Mouse (Mus musculus) heart, postnatal 36 days (tissue): ENCODE measurements around the gene Gm6657. TPM values are rescaled to one million over a fixed set of nuclear protein-coding genes. Genes with fewer than 3 reads are reported as not detected.
A peak's percentile ranks its signal among the peaks of the same experiment; 100 is the strongest.

Source experiments
- DNase-seq, 2 experiments: peaks; one replicate each; pipeline ENCODE4 v3.0.0; 2021 to 2022
- intact Hi-C: fragments of 180-260 bp; cut with DNase I; formaldehyde crosslinking; loops from one replicate; pipeline ENCODE4 v1.15.1; 2025
- total RNA-seq, 2 experiments: library from RNA; stranded (reverse); gene quantifications; 2 replicates each; pipeline ENCODE4 v1.2.3; 2021

The Gm6657 gene
- total RNA-seq = not detected

DNA sequence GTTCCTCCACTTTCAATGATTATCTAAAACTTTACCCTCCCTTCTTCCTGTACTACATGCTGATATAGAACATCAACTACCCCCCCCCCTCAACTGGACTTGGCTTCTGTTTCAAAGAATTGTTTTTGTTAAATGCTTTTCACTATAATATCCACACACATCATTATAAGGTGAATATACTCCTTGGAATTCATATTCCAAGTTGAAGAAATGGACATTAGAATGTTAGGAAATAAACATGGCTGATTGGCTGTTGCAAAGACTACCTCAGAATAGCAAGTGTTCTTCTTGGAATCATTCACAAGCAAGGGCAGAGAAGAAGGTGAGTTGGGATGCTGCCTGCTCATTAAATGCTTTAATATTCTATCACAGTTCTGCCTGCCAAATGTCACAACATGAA is at the start of gene Gm6657:
TSS of gene Gm6657 (plus strand) at position 301 of the 400 bp plus-strand sequence.
- intact Hi-C loops = no loop called here
- DNase-seq = no peak

DNA sequence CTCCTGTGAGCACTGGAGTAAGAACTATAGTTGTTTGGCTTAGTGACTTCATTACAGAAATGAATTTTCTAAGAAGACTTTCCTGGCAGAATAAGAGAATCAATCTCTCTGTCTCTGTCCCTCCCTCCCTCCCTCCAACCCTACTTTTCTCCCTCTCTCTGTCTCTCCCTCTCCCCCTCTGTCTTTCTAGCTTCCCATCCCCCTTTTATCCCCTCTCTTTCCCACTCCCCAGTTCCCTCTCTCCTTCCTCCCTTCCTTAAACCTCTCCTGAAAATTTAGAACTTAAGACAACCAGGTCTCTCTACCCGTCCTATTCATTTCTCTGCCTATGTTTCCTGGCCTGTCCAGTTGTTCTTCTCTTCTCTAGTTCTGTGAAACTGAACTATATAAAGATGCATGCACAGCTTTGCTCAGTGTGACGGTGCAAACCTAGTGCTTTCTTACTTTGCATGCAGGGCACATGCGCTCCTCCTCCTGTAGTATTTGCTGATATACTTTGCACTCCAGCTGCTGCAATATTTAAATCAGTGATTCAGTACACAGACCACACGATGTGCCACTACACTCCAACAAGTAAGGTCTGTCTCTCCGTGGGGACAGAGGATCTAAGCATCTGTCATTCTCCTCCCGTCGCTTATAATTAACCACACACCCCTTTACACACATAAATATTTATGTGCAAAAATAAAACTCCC is 40.6 kb upstream of the Gm6657 start:
- intact Hi-C loops = no loop called here
- DNase-seq = no peak

DNA sequence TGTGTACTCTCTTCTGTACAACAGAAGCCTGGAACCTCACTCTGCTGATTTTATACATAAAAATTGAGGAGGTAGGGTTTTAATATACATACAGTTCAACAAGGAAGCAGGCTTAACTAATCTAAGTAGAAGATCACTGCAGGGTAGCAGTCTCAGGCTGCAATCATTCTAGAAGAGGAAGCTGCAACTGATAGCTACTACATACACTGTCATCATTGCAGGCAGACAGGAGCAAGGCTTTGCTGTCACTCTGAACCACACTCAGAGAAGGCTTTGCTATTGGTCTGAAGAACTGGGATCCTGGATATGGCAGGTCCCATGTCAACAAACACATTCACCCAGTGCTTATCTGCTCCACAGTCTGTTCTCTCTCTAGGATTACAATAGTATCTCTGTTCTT is 23.9 kb upstream of the Gm6657 start:
- no peak for DNase-seq
- intact Hi-C loops = no loop called here

- intact Hi-C loops = no loop called here
- DNase-seq = no peak
Measured at GRCm38 (mm10) chr12:78173945-78174344, 20.1 kb upstream of the Gm6657 start.

- intact Hi-C loops = no loop called here
- DNase-seq = no peak
Measured at GRCm38 (mm10) chr12:78174671-78175070, 19.4 kb upstream of the Gm6657 start.

GRCm38 (mm10) chr12:78181452-78181851 is 12.6 kb upstream of the Gm6657 start:
- intact Hi-C loops = no loop called here
- DNase-seq = no peak

GRCm38 (mm10) chr12:78195368-78195767 is 1.3 kb downstream of the Gm6657 start:
- no peak for DNase-seq
- intact Hi-C loops = no loop called here

DNA sequence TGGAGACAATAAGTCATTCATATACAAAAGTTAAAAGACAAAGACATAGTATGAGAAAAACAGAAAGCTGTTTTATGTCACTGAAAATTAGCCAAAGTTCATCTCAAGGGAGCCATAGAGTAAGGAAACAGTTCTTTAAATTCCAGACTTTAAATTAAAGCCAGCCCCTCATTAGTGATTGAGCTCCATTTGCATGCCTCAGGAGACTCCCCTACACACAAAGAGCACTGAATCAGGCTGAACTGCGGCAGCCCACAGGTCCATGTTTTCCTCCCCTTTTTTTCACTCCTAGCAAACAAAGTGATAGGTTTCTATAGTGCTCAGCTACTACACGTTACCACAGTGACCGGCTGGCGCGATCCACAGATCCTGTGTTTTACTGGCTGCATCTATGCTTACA is 9.6 kb downstream of the Gm6657 start:
- DNase-seq = no peak
- intact Hi-C loops = loop anchor here (10.0 kb wide), 2 partner anchors 331 to 611 kb away; no protein-coding TSS in a partner anchor

DNA sequence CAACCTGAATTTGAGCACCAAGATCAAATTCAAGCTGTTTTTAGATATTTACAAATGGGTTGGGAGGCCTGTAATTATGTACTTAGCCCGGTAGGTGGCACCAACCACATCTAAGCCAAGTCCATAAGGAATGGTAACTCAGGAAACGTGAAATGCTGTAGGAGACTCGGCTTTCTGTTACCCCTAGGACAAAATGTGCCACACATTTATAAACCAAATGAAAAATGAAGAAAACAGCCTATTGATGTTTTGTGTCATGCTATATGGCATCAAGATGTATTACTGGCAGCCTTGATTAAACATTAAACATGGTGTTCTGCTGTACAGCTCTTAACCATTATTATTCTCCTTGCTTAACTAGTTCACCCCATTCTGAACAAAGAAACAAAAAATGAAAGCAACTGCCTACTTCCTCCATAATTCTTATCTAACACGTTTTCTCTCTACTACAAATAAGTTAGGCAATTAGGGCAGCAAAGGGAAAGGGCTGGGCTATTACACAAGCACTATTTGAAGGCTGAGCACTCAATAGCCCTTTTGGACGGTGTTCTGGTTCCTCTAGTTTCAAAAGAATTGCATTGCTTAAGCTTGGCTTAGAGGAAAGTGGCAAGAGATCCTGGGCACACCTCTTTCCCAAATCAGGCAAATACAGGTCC is 12.0 kb downstream of the Gm6657 start:
- intact Hi-C loops = loop anchor here (5.0 to 10.0 kb wide), 3 partner anchors 126 to 609 kb away; no protein-coding TSS in a partner anchor

DNA sequence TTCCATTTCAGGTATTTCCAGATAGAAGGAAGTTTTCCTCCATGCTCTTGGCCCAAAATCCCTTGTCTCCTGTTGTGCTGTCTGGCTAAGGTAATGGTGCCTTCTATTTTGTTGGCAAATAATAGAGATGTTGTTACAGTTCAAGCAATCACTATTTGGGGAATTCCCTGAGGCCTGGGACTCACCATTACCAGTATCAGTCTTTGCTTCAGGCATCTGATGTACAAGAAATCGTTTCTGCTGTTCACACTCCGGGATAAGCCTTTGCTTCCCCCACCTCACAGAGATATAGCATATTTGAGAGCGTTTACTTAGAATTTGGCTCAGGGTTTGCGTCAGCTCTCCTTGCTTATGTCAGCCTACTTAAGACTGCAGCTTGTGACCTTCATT is 12.5 kb downstream of the Gm6657 start:
- intact Hi-C loops = loop anchor here (5.0 to 10.0 kb wide), 3 partner anchors 126 to 608 kb away; no protein-coding TSS in a partner anchor
- no peak for DNase-seq

More for the DNA sequence above, 12.0 kb downstream of the Gm6657 start:
- peak; percentile 57 to 61 for DNase-seq

DNA sequence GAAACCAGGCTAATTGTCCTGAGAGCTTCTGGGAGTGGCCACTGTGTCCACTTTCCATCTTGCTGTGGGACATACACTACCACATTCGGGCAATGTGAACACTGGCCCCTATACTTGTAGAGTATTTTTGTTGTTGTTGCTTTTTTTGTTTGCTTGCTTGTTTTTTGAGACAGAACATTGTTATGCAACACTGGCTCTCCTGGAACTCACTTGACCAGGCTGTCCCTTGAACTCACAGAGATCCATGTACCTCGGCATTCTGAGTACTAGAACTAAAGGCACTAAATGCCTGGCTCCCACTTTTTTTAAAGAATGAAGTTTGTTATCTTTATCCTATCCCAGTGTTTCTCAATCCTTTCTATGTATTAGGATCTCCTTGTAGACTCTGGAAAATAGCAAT is 15.8 kb downstream of the Gm6657 start:
- intact Hi-C loops = loop anchor here (5.0 to 10.0 kb wide), 5 partner anchors 122 to 885 kb away; no protein-coding TSS in a partner anchor

GRCm38 (mm10) chr12:78215490-78215889 is 21.4 kb downstream of the Gm6657 start:
- intact Hi-C loops = loop anchor here (10.0 kb wide), 2 partner anchors 449 to 879 kb away; no protein-coding TSS in a partner anchor
- no peak for DNase-seq

More for the DNA sequence above, 15.8 kb downstream of the Gm6657 start:
- no peak for DNase-seq

DNA sequence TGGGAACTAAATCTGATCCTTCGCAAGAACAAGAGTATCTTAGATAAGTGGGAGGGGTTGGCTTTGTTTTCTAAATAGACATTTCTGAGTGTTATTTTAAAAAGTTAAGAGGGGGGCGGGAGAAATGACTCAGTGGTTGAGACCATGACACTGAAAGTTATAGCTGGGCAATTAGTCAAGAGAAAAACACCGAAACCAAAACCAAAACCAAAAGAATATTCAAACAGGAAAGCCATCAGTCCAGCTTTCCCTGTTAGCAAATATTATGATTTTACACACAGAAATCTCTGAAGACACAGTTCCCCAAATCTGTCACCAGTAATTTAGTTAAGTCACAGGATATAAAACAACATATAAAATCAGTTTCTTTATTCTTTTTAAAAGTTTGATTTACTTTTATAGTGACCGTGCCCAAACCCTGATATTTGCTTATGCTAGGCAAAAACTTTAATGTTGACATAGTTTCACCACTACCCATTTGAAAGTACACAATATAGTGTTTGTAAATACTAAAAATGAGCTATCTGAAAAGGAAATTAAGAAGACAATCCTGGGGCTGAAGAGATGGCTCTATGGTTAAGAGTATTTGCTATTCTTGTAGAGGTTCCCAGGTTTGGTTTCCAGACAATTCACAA is 25.3 kb downstream of the Gm6657 start:
- intact Hi-C loops = loop anchor here (10.0 kb wide), 2 partner anchors 445 to 875 kb away; no protein-coding TSS in a partner anchor
- DNase-seq = no peak

DNA sequence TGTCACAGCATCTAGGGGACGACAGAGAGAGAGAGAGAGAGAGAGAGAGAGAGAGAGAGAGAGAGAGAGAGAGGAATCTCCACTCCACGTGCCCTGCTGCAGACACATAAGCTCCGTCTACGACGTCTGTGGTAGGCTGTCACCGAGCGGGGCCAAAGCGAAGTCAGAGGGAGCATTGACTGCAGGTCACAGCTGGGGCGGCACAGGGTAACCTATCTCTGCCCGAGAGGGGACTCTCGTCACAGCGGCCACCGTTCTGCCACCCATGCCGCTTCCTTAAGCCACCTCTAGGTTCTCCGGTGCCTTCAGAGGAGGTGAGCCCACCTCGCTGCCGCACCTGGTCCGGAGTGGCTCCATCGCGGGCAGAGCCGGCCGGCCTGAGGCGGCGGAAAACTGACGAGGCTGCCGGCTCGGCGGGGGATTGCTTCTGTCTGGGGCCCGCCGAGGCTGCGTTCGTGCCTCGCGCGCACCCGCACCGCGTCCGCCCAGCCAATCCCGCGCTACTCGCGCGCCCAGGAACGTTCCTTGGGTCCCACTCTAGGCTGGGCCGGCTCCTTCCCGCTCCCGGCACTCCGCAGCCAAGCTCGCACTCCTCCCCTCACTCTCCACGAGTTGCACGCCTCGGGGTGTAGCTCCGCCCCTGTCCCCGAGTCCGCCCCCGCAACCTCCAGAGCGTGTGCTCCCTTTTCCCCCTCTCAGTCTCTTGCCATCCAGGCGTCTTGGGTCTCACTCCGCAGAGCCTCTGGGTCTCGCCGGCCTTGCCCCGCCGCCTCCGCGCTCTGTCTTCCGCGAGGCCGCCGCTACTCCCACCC is 31.9 kb downstream of the Gm6657 start, which contains the start of gene Gphn:
TSS of gene Gphn (plus strand) at position 673 of the 812 bp plus-strand sequence.
- intact Hi-C loops = loop anchor here (2.0 to 5.0 kb wide), 4 partner anchors 25 to 989 kb away; partner anchors contain the start of genes Atp6v1d, Eif2s1, Fut8 and Mpp5
- peak; percentile 84 to 92 for DNase-seq

DNA sequence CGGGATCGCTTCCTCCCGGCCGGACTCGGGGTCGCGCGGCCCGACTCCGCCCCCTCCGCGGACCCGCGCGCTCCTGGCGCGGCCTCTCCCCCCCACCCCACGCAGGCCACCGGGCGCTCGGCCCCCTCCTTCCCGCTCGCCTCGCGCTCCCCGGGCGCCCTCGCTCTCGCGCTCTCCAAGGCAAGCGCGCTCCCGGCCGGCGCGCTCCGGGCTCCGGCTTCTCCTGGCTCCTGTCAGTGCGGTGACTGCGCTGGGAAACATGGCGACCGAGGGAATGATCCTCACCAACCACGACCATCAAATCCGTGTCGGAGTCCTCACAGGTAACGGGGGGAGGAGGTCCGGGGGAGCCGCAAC is 32.5 kb downstream of the Gm6657 start:
- intact Hi-C loops = loop anchor here (2.0 to 5.0 kb wide), 4 partner anchors 24 to 989 kb away; partner anchors contain the start of genes Atp6v1d, Eif2s1, Fut8 and Mpp5
- peak in 1 of 2 experiments; percentile 82 for DNase-seq

GRCm38 (mm10) chr12:78227021-78227932 is 33.2 kb downstream of the Gm6657 start:
- intact Hi-C loops = loop anchor here (2.0 to 5.0 kb wide), 4 partner anchors 24 to 990 kb away; partner anchors contain the start of genes Atp6v1d, Eif2s1, Fut8 and Mpp5
- peak; percentile 50 to 68 for DNase-seq

- intact Hi-C loops = loop anchor here (5.0 kb wide), 3 partner anchors 519 to 991 kb away; partner anchors contain the start of genes Atp6v1d, Eif2s1, Fut8 and Mpp5
- no peak for DNase-seq
Measured at GRCm38 (mm10) chr12:78228139-78228538, 34.1 kb downstream of the Gm6657 start.

DNA sequence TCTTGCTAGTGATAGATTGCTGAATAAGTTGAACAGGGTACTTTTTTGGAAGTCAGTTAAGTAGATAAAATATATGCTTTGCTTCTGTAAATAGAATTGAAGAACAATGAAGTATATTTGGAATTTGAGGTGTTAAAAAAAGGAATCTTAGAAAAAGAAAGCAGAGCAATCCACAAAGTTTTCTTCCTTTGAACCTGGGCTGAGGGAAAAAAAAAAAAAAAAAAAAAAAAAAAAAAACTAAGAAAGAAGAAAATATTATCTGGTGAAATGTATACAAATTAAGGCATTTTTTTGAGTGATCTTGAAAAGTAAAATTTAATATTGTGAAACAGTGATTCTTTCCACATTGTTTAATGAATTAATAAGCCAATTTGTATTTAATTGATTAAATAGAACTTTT is 38.5 kb downstream of the Gm6657 start:
- intact Hi-C loops = no loop called here
- DNase-seq = no peak

GRCm38 (mm10) chr12:78248366-78248765 is 54.3 kb downstream of the Gm6657 start:
- DNase-seq = no peak
- intact Hi-C loops = no loop called here
